Mouse (Mus musculus) heart, embryonic 15.5 days (tissue): ENCODE data around the gene Becn1. TPM values are rescaled to one million over a fixed set of nuclear protein-coding genes. Genes with fewer than 3 reads are reported as not detected.

Source experiments
- ATAC-seq: fragments of 200-750 bp; cut with Nextera tagmentation; replicated peaks from 2 replicates; pipeline ENCODE4 v1.8.0; 2017; ENCODE audit warnings: low read depth, moderate TSS enrichment; ENCODE audit not compliant: insufficient number of reproducible peaks, insufficient read depth, low FRiP score
- H3K27ac ChIP-seq: fragments of 300-500 bp; sonication (generic); 2 replicates; pipeline ENCODE4 v1.5.1; 2015; ENCODE audit warnings: mild to moderate bottlenecking, inconsistent platforms
- H3K27me3 ChIP-seq: fragments of 300-500 bp; sonication (generic); 2 replicates; pipeline ENCODE4 v1.6.1; 2015; ENCODE audit warnings: inconsistent platforms
- H3K36me3 ChIP-seq: fragments of 300-500 bp; sonication (generic); 2 replicates; pipeline ENCODE4 v1.6.1; 2015; ENCODE audit warnings: mild to moderate bottlenecking, inconsistent platforms
- H3K4me1 ChIP-seq: fragments of 300-500 bp; sonication (generic); replicated peaks from 2 replicates; pipeline ENCODE4 v1.6.1; 2015; ENCODE audit warnings: inconsistent platforms
- H3K4me2 ChIP-seq: fragments of 300-500 bp; sonication (generic); 2 replicates; pipeline ENCODE4 v1.6.1; 2015; ENCODE audit warnings: inconsistent platforms, mild to moderate bottlenecking, moderate library complexity
- H3K4me3 ChIP-seq: fragments of 300-500 bp; sonication (generic); 2 replicates; pipeline ENCODE4 v1.5.1; 2015; ENCODE audit warnings: mild to moderate bottlenecking, inconsistent platforms
- H3K9ac ChIP-seq: fragments of 300-500 bp; sonication (generic); 2 replicates; pipeline ENCODE4 v1.6.1; 2015; ENCODE audit warnings: mild to moderate bottlenecking, inconsistent platforms
- H3K9me3 ChIP-seq: fragments of 300-500 bp; sonication (generic); replicated peaks from 2 replicates; pipeline ENCODE4 v1.6.1; 2016; ENCODE audit warnings: inconsistent platforms
- WGBS: fragments of 180-500 bp; shearing (Covaris S2); methylation state at CpG from one replicate; pipeline ENCODE4 v1.1.7; 2015; ENCODE audit warnings: mixed read lengths; 5-methylcytosine and 5-hydroxymethylcytosine counted together
- polyA plus RNA-seq: library from polyadenylated mRNA; unstranded; fragments of >200 nt; fragmentation: Nextera tagmentation; extraction: Ambion mirVana; gene quantifications from 2 replicates; pipeline ENCODE4 v1.2.1, GENCODE M21; 2015

Becn1 gene
- polyA plus RNA-seq, 1 experiment from 2014 or later = 114 TPM

DNA sequence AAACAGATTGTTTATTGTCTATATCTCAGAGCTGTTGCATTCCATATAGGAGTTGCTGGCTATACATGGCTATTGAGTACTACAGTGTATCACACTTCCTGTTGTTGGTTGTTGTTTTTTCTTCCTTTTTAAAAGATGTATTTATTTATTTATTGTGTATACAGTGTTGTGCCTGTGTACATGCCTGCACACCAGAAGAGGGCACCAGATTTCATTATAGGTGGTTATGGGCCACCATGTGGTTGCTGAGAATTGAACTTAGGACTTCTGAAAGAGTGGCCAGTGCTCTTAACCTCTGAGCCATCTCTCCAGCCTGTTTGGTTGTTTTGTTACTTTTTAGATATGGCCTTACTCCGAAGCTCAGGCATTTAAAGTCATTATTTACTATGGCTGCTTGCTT is 12.5 kb upstream of the Becn1 start:
- WGBS = 97% methylated on average over 1 of the region's 1 CpGs
- H3K4me1 ChIP-seq = peaks cover 17% of the 10 kb centered on the region
- no peak for ATAC-seq
- peaks cover 17% of the 10 kb centered on the region for H3K36me3 ChIP-seq
- no peaks in the 10 kb centered on the region for H3K27me3 ChIP-seq
- H3K27ac ChIP-seq = no peak overlapping the region
- no peak overlapping the region for H3K4me3 ChIP-seq
- H3K4me2 ChIP-seq = no peak overlapping the region
- no peaks in the 10 kb centered on the region for H3K9me3 ChIP-seq
- H3K9ac ChIP-seq = no peak overlapping the region

DNA sequence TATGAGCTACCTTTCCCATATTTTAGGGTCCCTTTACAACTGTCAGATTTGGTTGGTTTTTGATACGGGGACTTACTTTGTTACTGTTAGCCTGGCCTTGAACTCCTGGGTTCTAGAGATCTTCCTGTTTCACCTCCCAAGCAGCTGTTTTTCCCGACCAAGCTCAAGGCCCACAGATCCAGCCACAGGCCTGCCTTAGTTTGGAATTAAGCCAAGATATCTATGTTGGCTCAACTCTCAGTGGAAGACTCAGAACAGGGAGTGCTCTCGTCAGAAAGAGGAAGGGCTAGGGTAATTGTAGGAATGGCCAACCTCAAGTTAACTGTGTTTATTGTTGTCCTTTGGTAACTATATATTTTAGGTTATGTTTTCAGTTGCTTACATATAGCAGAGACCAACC is 10.1 kb upstream of the Becn1 start:
- Histone ChIP-seq H3K36me3 (no peaks in the 10 kb centered on the region), H3K9me3 (no peaks in the 10 kb centered on the region), H3K27me3 (no peaks in the 10 kb centered on the region), H3K4me2 (no peak overlapping the region), H3K4me3 (no peak overlapping the region), H3K4me1 (peaks cover 9% of the 10 kb centered on the region), H3K27ac (no peak overlapping the region), H3K9ac (no peak overlapping the region)
- 45% methylated on average over 3 of the region's 3 CpGs for WGBS
- no peak for ATAC-seq

DNA sequence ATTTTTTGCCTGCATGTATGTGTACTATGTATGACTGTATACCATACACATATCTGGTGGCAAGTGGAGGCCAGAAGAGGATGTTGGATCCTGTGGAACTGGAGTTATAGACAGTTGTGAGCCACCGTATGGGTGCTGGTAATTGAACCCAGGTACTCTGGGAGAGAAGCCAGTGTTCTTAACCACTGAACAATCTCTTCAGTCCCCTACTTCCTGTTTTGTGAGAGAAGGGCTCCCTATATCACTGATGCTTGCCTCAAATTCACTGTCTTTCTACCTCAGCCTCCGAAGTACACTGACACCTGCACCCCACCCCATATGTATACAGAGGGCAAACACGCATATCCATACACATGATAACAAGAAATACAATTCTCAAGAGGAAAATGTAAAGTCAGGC is 9.0 kb upstream of the Becn1 start:
- H3K4me1 ChIP-seq = peaks cover 2% of the 10 kb centered on the region; the same call in 1 of the 2 replicates
- H3K4me3 ChIP-seq = no peak overlapping the region
- no peak overlapping the region for H3K27ac ChIP-seq
- no peaks in the 10 kb centered on the region for H3K36me3 ChIP-seq
- no peak overlapping the region for H3K9ac ChIP-seq
- ATAC-seq = no peak
- no peaks in the 10 kb centered on the region for H3K27me3 ChIP-seq
- H3K4me2 ChIP-seq = no peak overlapping the region
- no peaks in the 10 kb centered on the region for H3K9me3 ChIP-seq
- 79% methylated on average over 3 of the region's 3 CpGs for WGBS

DNA sequence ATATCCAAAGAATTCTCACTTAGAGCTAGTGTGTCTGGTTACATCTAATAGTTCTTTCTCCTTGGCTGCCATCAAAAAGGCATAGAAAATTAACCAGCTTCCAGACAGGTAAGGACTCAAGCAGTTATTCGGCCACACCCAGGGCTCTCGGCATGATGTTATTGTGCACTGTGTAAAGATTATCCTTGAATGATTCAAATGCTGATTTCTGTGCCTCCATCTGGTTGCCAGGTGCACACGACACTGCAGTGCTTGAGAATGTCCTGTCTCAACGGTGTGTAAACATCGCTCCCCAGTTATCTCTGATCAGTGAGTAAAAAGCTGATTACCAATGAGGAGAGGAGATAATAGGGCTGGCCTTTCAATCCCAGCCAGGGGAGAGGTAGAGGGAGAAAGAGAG is 5.7 kb upstream of the Becn1 start:
- Histone ChIP-seq H3K4me2 (no peak overlapping the region), H3K4me3 (no peak overlapping the region), H3K36me3 (no peaks in the 10 kb centered on the region), H3K9me3 (no peaks in the 10 kb centered on the region), H3K27ac (no peak overlapping the region), H3K27me3 (no peaks in the 10 kb centered on the region), H3K4me1 (no peaks in the 10 kb centered on the region), H3K9ac (no peak overlapping the region)
- 18% methylated on average over 5 of the region's 5 CpGs for WGBS
- no peak for ATAC-seq

DNA sequence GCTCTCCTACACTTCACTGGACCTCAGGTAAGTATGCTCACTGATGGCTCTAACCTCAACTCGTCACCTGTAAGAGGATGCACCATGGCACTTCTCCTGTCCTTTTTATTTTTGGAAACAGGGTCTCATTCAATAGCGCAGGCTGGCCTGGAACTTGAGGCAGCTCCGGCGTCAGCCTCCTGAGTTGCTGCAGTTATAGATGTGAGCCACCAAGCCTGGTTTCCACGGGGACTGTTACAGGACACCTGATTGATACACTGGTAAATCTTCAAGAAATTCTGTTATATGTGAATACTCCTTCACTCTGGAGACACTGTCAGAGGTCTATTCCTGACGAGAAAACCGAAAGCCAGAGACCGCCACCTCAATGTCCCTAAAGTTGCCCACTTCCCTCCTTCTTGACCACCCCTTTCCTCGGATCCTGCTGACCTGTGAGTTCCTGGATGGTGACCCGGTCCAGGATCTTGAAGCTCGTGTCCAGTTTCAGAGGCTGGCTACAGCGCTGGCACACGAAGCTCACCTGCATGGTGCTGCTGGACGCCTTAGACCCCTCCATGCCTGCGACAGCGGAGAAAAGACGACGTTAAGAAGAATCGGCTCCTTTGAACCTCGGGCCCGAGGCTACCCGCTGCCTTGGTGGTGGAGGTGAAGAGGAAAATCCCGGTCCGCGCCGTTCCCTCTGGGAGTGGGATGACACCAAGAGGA is 635 bp downstream of the Becn1 start:
- Histone ChIP-seq H3K27me3 (no peaks in the 10 kb centered on the region), H3K36me3 (no peaks in the 10 kb centered on the region), H3K4me3 (peak overlapping the region; percentile 95), H3K27ac (peak overlapping the region; percentile 66), H3K4me2 (peak overlapping the region; percentile 89), H3K9me3 (no peaks in the 10 kb centered on the region), H3K4me1 (peaks cover 15% of the 10 kb centered on the region), H3K9ac (peak overlapping the region; percentile 90)
- 11% methylated on average over 26 of the region's 26 CpGs for WGBS
- peak; percentile 37; the same call in 1 of the 2 replicates for ATAC-seq

DNA sequence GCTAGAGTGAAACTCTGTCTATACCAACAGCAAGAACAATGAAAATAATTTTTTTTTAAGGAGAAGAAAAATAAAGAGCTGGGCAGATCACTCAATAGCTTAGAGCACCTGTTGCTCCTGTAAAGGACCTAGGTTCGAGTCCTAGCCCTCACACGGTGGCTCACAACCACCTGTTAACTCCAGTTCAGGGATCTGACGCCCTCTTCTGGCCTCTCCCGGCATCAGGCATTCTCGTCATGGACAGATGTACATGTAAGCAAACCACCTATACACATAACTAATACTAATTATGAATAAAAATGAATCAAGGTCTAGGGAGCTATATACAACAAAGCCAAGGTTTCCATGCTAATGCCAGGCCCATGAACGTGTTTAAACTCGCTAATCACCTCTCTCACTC is 1.2 kb downstream of the Becn1 start:
- Histone ChIP-seq H3K4me1 (peaks cover 15% of the 10 kb centered on the region), H3K9ac (peak overlapping the region; percentile 90), H3K27ac (no peak overlapping the region), H3K27me3 (no peaks in the 10 kb centered on the region), H3K36me3 (peaks cover 1% of the 10 kb centered on the region; the same call in 1 of the 2 replicates), H3K9me3 (no peaks in the 10 kb centered on the region), H3K4me2 (peak overlapping the region; percentile 89), H3K4me3 (peak overlapping the region; percentile 95)
- 66% methylated on average over 7 of the region's 7 CpGs for WGBS
- ATAC-seq = no peak

DNA sequence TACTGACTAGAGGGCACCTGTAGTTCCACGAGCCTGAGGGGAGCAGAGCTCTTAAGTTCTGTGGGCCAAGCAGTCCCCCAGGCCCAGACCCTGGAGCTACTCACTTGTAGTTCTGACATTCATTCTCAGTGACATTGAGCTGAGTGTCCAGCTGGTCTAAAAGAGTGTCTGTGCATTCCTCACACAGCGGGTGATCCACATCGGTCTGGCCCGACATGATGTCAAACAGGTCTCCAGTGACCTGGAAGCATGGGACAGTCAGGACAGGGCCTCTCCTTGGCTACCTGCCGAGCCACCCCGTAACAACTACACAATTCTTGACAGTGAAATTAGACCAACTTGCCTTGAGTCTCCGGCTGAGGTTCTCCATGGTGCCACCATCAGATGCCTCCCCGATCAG is 6.9 kb downstream of the Becn1 start:
- Histone ChIP-seq H3K36me3 (peaks cover 43% of the 10 kb centered on the region), H3K4me1 (no peaks in the 10 kb centered on the region), H3K9ac (no peak overlapping the region), H3K4me3 (no peak overlapping the region), H3K4me2 (no peak overlapping the region), H3K27ac (no peak overlapping the region), H3K9me3 (no peaks in the 10 kb centered on the region), H3K27me3 (no peaks in the 10 kb centered on the region)
- ATAC-seq = no peak
- WGBS = 92% methylated on average over 8 of the region's 8 CpGs

DNA sequence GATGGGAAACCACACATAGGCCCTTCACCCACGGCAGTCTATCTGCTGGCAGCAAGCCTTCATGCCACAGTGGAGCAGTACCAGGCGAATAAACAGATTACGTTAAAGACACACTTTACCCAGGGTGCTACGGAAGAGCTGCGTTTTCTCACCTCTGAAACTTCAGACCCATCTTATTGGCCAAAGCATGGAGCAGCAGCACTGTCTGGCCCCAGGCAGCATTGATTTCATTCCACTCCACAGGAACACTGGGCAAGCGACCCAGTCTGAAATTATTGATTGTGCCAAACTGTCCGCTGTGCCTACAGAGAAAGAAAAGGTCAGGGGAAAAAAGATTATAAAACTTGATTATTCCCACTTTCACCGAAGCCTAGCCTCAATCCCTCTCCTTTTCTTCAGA is 10.9 kb downstream of the Becn1 start:
- WGBS = 94% methylated on average over 8 of the region's 8 CpGs
- Histone ChIP-seq H3K4me3 (no peak overlapping the region), H3K4me1 (no peaks in the 10 kb centered on the region)

DNA sequence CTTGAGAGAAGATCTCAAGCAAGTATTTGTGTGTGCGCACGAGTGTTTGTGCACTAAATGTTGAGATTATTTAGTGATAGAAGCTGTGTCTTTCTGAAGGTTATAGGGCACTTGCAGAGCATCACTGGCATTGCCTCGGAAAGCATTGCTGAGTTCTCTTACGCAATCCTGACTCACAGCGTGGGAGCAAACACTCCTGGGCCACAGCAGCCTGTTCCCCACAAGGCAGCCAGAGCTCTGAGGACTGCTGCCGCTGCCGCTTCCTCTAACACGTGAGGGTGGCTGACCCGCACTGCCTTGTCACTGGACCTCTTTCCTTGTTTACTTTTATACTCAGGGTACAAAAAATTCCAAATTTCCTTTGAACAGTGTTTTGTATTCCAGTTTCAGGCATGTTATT is 14.8 kb downstream of the Becn1 start:
- 76% methylated on average over 9 of the region's 9 CpGs for WGBS
- no peak overlapping the region for H3K4me3 ChIP-seq
- no peaks in the 10 kb centered on the region for H3K4me1 ChIP-seq
- H3K27ac ChIP-seq = no peak overlapping the region
- H3K9ac ChIP-seq = no peak overlapping the region
- no peaks in the 10 kb centered on the region for H3K9me3 ChIP-seq
- ATAC-seq = no peak
- H3K4me2 ChIP-seq = no peak overlapping the region
- peaks cover 45% of the 10 kb centered on the region for H3K36me3 ChIP-seq
- H3K27me3 ChIP-seq = no peaks in the 10 kb centered on the region

More for the DNA sequence above, 10.9 kb downstream of the Becn1 start:
- peaks cover 70% of the 10 kb centered on the region for H3K36me3 ChIP-seq
- H3K9me3 ChIP-seq = no peaks in the 10 kb centered on the region
- H3K27ac ChIP-seq = no peak overlapping the region
- H3K9ac ChIP-seq = no peak overlapping the region
- no peak overlapping the region for H3K4me2 ChIP-seq
- ATAC-seq = no peak
- H3K27me3 ChIP-seq = no peaks in the 10 kb centered on the region

DNA sequence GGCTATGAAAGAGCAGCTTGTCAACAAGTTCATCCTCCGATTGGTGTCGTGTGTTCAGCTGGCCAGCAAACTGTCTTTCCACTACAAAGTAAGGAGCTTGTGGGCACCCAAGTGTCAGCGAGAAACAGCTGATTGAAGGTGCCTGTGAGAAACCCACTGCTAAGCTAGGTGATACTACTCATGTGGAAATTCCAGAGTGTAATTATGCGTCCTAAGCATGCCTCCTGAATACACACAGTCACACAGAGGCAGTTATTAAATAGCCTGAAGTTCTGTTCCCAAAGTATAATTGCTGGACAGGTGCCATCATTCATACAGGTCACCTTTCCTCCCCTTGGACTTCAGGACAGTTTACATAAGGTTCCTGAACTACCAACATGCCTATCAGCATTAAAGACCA is 18.3 kb downstream of the Becn1 start:
- H3K27ac ChIP-seq = no peak overlapping the region
- peaks cover 16% of the 10 kb centered on the region for H3K36me3 ChIP-seq
- no peaks in the 10 kb centered on the region for H3K9me3 ChIP-seq
- no peak for ATAC-seq
- peaks cover 3% of the 10 kb centered on the region; the same call in 1 of the 2 replicates for H3K27me3 ChIP-seq
- no peak overlapping the region for H3K4me3 ChIP-seq
- no peak overlapping the region for H3K4me2 ChIP-seq
- WGBS = 57% methylated on average over 4 of the region's 4 CpGs
- H3K9ac ChIP-seq = no peak overlapping the region
- H3K4me1 ChIP-seq = peaks cover 4% of the 10 kb centered on the region; the same call in 1 of the 2 replicates

DNA sequence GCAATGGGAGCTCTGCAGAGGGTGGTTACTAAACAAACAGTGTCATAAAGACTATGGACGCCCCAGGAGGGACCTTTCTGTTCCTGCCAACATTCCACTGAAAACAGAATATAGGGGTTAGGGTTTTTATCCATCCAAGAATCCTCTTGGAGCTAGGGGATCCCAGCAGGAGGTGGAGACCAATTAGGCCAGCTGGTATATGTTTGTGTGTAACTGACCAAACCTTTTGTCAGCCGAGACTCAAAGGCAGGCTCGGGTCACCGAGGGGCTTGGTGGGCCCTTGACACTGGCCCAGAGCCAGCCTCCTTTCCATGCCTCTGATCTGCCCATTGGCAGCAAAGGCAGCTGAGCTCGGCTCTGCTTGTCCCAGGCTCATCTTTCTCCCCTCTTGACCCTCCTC is 19.2 kb downstream of the Becn1 start:
- 31% methylated on average over 5 of the region's 5 CpGs for WGBS
- H3K27me3 ChIP-seq = peaks cover 3% of the 10 kb centered on the region; the same call in 1 of the 2 replicates
- no peak overlapping the region for H3K4me2 ChIP-seq
- H3K4me3 ChIP-seq = no peak overlapping the region
- H3K4me1 ChIP-seq = peaks cover 8% of the 10 kb centered on the region
- no peak overlapping the region for H3K9ac ChIP-seq
- H3K27ac ChIP-seq = no peak overlapping the region
- H3K36me3 ChIP-seq = 0 out of 2 replicates have a peak, but pooled peaks cover 8% of the 10 kb centered on the region
- ATAC-seq = no peak
- no peaks in the 10 kb centered on the region for H3K9me3 ChIP-seq

DNA sequence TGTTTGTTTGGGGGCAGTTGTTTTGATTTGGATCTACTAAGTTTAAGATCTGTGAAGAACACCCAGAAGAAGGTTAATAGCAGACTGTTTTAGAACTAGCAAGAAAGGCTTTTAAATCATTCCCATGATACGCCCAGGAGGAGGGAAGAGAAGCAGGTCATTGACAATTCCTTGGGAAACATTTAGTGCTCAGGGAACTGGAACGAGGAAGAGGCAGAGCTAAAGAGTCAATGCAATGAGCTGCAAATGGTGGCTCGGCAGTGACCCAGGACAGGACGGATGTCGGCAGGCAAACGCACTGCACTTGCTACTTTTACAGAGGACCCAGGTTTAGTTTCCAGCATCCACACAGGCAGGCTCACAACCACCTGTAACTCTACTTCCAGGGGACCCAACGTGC is 21.2 kb downstream of the Becn1 start:
- no peak for ATAC-seq
- Histone ChIP-seq H3K4me2 (no peak overlapping the region), H3K36me3 (no peaks in the 10 kb centered on the region; the same call in 1 of the 2 replicates), H3K27ac (no peak overlapping the region), H3K4me1 (peaks cover 26% of the 10 kb centered on the region), H3K9ac (no peak overlapping the region), H3K9me3 (no peaks in the 10 kb centered on the region), H3K27me3 (peaks cover 3% of the 10 kb centered on the region; the same call in 1 of the 2 replicates), H3K4me3 (no peak overlapping the region)
- 50% methylated on average over 7 of the region's 7 CpGs for WGBS
